Mouse (Mus musculus) neural tube, embryonic 15.5 days (tissue): ENCODE measurements at regions not wholly inside any gene's neighbourhood (a gene's known extent, or its start where the extent isn't known, plus 50 kb on each side); places are given as distances from the start of the nearest gene placed in this dataset.
A peak's percentile ranks its signal among the peaks of the same experiment; 100 is the strongest.

Experiments used
- ATAC-seq: fragments of 200-750 bp; cut with Nextera tagmentation; 2 replicates; pipeline ENCODE4 v1.8.0; 2017; ENCODE audit warnings: mild to moderate bottlenecking, moderate TSS enrichment, moderate library complexity; ENCODE audit not compliant: low FRiP score
- H3K27ac ChIP-seq: fragments of 300-500 bp; sonication (generic); replicated peaks from 2 replicates; pipeline ENCODE4 v1.5.1; 2015; ENCODE audit warnings: mild to moderate bottlenecking, inconsistent platforms
- H3K27me3 ChIP-seq: fragments of 300-500 bp; sonication (generic); replicated peaks from 2 replicates; pipeline ENCODE4 v1.6.1; 2015; ENCODE audit warnings: inconsistent platforms
- H3K36me3 ChIP-seq: fragments of 300-500 bp; sonication (generic); 2 replicates; pipeline ENCODE4 v1.6.1; 2015; ENCODE audit warnings: inconsistent platforms
- H3K4me1 ChIP-seq: fragments of 300-500 bp; sonication (generic); 2 replicates; pipeline ENCODE4 v1.6.1; 2015; ENCODE audit warnings: inconsistent platforms
- H3K4me2 ChIP-seq: fragments of 300-500 bp; sonication (generic); 2 replicates; pipeline ENCODE4 v1.6.1; 2015; ENCODE audit warnings: inconsistent platforms, mild to moderate bottlenecking, moderate library complexity
- H3K4me3 ChIP-seq: fragments of 300-500 bp; sonication (generic); replicated peaks from 2 replicates; pipeline ENCODE4 v1.5.1; 2015; ENCODE audit warnings: mild to moderate bottlenecking, inconsistent platforms
- H3K9ac ChIP-seq: fragments of 300-500 bp; sonication (generic); replicated peaks from 2 replicates; pipeline ENCODE4 v1.6.1; 2015; ENCODE audit warnings: mild to moderate bottlenecking, inconsistent platforms
- H3K9me3 ChIP-seq: fragments of 300-500 bp; sonication (generic); replicated peaks from 2 replicates; pipeline ENCODE4 v1.6.1; 2016; ENCODE audit warnings: inconsistent platforms
- WGBS: fragments of 180-500 bp; shearing (Covaris S2); methylation state at CpG from one replicate; pipeline ENCODE4 v1.1.7; 2015; ENCODE audit warnings: mixed read lengths; 5-methylcytosine and 5-hydroxymethylcytosine counted together

DNA sequence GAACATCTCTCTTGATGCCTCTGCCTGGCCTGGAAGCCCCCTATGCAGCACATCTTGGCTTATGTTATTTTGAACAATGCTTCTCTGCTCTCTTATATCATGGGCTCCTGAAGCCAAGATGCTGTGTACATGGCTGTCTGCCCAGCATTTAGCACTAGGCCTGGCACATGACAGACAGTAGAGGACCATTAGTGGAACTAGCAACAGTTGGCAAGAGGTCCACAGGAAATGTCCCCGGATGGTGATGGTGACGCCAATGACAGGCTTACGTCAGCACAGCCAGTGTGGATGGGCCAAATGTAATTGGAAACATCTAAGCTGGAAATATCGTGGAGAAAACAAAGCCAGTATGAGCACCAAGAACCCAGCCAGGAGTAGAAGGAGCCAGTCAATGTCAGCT lies 567.1 kb upstream of the Mgmt start:
- Histone ChIP-seq H3K27ac (no peak overlapping the region), H3K9me3 (no peaks in the 10 kb centered on the region), H3K9ac (no peak overlapping the region), H3K36me3 (no peaks in the 10 kb centered on the region), H3K4me1 (no peaks in the 10 kb centered on the region), H3K27me3 (no peaks in the 10 kb centered on the region), H3K4me2 (no peak overlapping the region), H3K4me3 (no peak overlapping the region)
- no peak for ATAC-seq
- WGBS = 92% methylated on average over 4 of the region's 4 CpGs

DNA sequence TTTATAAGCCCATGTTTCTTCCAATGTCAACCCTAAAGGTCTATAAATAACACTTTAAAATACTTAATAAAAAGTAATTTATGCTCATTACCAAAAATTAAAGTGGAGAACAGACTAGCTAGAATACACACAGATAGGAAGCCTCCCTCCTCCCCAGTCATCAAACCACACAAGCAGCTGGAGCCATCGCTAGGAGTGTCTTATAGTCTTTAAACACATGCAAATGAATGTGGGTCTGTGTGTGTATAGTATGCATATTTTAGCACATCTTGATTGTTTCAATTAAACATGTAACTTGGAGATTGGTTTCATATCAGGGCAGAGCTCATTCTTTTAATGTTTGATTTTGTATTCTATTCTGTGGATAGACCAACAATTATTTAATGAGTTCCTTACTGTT lies 564.0 kb upstream of the Mgmt start:
- no peaks in the 10 kb centered on the region for H3K27me3 ChIP-seq
- H3K9ac ChIP-seq = no peak overlapping the region
- H3K36me3 ChIP-seq = no peaks in the 10 kb centered on the region
- no peak overlapping the region for H3K27ac ChIP-seq
- no peak for ATAC-seq
- WGBS = 31% methylated on average over 1 of the region's 1 CpGs
- H3K4me3 ChIP-seq = no peak overlapping the region
- no peak overlapping the region for H3K4me2 ChIP-seq
- no peaks in the 10 kb centered on the region for H3K4me1 ChIP-seq
- H3K9me3 ChIP-seq = no peaks in the 10 kb centered on the region

DNA sequence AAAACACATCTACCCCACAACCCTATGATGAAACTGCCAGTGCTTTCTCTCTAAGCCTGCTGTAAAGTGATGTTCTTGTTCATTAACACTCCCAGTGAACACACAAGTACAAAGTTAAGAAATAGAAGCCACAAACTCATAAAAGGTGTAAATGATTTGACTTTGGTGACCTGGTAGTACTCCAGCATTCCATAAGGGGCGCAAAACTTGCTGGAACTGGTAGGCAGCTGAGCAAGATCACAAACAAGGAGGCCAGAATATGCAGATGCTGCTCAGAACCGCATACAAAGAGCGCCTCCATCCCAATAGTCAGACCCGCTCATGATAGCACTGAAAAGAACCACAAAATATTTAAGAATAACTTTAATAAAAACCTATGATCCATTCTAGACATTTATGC lies 561.6 kb upstream of the Mgmt start:
- 33% methylated on average over 4 of the region's 4 CpGs for WGBS
- Histone ChIP-seq H3K27me3 (no peaks in the 10 kb centered on the region), H3K4me3 (no peak overlapping the region), H3K4me2 (no peak overlapping the region), H3K9ac (no peak overlapping the region), H3K4me1 (no peaks in the 10 kb centered on the region), H3K9me3 (no peaks in the 10 kb centered on the region), H3K36me3 (no peaks in the 10 kb centered on the region), H3K27ac (no peak overlapping the region)
- ATAC-seq = no peak

DNA sequence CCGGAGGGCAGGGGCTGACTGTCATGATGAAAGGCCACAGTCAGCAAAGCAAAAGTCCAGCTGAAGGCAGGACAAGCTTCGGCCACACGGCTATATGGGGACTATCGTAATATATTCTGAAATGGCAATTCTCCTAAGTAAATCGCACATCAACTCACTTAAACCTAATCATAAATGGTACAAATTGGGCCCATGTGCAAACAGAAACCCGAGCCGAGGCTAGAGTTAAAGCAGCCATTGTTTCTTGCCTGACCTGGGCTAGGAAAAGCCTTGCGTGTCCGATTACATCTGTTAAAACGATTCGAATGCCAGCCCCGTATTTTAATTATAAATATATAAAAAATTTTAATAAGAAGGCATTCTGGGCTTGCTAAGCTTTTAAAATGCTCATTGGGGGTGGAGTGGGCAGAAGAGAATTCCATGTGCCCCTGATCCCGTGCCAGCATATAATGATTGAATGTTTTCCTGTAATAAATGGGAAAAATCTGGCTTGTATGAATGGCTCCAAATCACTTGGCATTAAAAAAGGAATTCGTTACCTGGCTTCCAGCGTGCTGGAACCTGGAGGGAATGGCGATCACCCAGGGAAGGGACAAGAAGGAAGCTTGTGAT lies 552.7 kb upstream of the Mgmt start:
- Histone ChIP-seq H3K9me3 (no peaks in the 10 kb centered on the region), H3K4me3 (no peak overlapping the region), H3K9ac (no peak overlapping the region), H3K27me3 (no peaks in the 10 kb centered on the region), H3K4me2 (no peak overlapping the region), H3K27ac (peak overlapping the region; percentile 72), H3K4me1 (peaks cover 32% of the 10 kb centered on the region), H3K36me3 (no peaks in the 10 kb centered on the region)
- no peak for ATAC-seq
- WGBS = 61% methylated on average over 16 of the region's 16 CpGs

DNA sequence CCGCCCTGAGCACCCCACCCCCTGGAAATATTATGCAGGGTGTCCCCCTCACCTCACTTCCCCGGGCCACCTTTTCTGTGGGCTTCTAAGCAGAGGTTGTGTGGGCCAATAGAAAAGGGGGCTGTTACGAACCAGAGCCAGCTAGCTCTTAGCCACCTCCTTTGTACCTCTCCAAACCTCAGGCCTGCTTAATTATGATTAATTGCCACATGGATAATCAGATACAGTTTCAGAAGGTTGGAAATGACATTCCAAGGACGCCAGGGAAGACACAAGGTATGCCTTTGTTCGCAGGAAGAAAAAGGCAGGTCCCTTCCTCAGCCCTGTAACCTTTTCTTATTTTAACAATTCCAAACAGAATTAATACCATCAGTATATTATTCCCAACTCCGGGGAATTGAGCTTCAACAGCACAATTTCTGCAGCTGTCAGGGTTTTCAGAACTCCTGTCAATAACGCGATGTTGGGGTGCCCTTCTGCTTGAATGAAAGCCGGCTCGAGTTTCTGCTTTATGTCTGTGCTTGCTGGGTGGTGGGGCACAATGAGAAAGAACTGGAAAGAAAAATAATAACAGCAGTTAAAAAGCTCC lies 552.1 kb upstream of the Mgmt start:
- H3K4me2 ChIP-seq = 0 out of 2 replicates have a peak overlapping the region, but pooled peaks have one; percentile 4

DNA sequence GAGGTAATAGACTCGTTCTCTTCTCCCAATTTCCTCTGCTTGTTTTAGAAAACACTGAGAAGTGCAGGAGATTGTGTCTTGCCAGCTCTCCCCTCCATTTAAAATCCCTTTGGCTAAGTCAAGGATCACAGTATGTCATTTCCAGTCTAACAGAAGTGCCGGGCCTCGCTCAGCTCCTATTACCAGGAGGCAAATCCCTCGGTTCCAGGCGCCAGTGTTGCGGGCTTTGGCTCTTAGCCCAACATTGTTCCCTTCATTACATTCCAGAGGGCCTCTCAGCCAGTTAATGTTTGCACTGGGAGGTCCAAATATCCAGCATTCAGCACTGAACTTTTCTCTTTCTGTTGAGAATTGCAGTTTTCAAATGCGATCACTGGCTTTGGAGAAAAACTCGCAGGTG lies 551.6 kb upstream of the Mgmt start:
- no peaks in the 10 kb centered on the region for H3K27me3 ChIP-seq
- WGBS = 9% methylated on average over 8 of the region's 8 CpGs
- peak overlapping the region; percentile 72; the same call in 1 of the 2 replicates for H3K27ac ChIP-seq
- ATAC-seq = no peak
- no peaks in the 10 kb centered on the region for H3K36me3 ChIP-seq
- H3K9me3 ChIP-seq = no peaks in the 10 kb centered on the region
- H3K4me3 ChIP-seq = no peak overlapping the region
- H3K4me2 ChIP-seq = 0 out of 2 replicates have a peak overlapping the region, but pooled peaks have one; percentile 4
- peaks cover 32% of the 10 kb centered on the region for H3K4me1 ChIP-seq
- H3K9ac ChIP-seq = no peak overlapping the region

More for the DNA sequence above, 552.1 kb upstream of the Mgmt start:
- 35% methylated on average over 10 of the region's 10 CpGs for WGBS
- peak overlapping the region; percentile 72 for H3K27ac ChIP-seq
- no peak overlapping the region for H3K9ac ChIP-seq
- no peaks in the 10 kb centered on the region for H3K27me3 ChIP-seq
- no peak overlapping the region for H3K4me3 ChIP-seq
- ATAC-seq = no peak
- H3K36me3 ChIP-seq = no peaks in the 10 kb centered on the region
- H3K9me3 ChIP-seq = no peaks in the 10 kb centered on the region
- H3K4me1 ChIP-seq = peaks cover 32% of the 10 kb centered on the region

DNA sequence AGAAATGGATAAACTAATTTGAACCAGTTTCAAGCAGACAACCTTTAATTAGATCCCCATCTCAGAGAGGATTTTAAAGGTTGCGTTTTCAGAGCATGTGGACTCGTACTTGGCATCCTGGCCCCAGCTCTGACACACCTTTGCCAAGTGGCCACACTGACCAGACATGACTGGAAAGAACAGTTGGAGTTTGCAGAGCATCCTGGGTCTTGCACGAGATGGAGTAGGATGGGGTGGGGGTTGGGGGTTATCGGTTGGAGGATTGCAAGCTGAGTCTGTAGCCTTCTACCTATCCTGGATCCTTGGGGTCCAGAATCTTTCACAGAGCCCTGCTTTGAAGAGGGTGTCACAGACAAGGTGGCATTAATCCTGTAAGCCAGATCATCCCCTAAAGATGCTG lies 550.9 kb upstream of the Mgmt start:
- no peak overlapping the region for H3K4me3 ChIP-seq
- H3K36me3 ChIP-seq = no peaks in the 10 kb centered on the region
- H3K9me3 ChIP-seq = no peaks in the 10 kb centered on the region
- ATAC-seq = no peak
- H3K27ac ChIP-seq = no peak overlapping the region
- H3K9ac ChIP-seq = no peak overlapping the region
- H3K27me3 ChIP-seq = no peaks in the 10 kb centered on the region
- peaks cover 32% of the 10 kb centered on the region for H3K4me1 ChIP-seq
- H3K4me2 ChIP-seq = no peak overlapping the region
- 75% methylated on average over 4 of the region's 4 CpGs for WGBS

DNA sequence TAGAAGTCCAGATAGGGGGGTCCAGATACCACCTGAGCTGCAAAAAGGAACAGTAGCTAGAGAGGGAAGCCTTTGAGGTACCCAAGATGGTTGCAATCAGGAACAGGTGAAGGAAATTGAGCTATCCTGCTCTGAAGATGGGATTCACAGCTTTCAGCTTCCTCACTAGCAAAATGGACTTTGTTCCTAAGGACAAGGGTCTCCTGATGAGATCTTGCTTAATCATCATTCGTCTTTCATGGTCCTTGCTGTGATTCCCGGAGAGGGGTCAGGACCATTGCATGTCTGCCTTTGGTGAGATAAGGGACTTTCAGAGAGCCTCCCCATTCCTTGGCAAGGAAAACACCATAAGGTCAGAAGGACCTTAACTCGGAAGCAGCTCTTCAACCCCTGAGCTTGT lies 549.4 kb upstream of the Mgmt start:
- H3K4me2 ChIP-seq = no peak overlapping the region
- 85% methylated on average over 3 of the region's 3 CpGs for WGBS
- H3K36me3 ChIP-seq = no peaks in the 10 kb centered on the region
- no peak overlapping the region for H3K4me3 ChIP-seq
- H3K9me3 ChIP-seq = no peaks in the 10 kb centered on the region
- peaks cover 32% of the 10 kb centered on the region for H3K4me1 ChIP-seq
- no peaks in the 10 kb centered on the region for H3K27me3 ChIP-seq
- no peak for ATAC-seq
- H3K27ac ChIP-seq = no peak overlapping the region
- no peak overlapping the region for H3K9ac ChIP-seq

DNA sequence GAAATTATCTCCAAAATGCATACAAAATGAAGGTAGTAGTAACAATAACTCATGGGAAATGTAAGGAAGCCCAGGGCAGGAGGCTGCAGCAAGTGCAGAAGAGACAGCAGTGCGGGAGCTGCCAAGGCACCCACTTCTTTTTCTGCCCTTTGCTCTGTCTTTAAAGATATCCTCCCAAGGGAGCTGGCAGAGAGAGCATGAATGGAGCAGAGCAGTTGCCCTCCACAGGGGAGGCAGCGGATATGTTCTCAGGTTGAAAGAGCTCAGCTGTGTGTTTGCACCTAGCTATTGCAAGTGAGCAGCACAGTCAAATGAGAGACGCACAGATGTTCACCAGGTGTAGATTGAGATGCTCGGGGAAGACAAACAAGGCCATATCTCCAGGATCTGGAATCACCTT lies 547.9 kb upstream of the Mgmt start:
- H3K27me3 ChIP-seq = no peaks in the 10 kb centered on the region
- H3K4me2 ChIP-seq = no peak overlapping the region
- H3K9ac ChIP-seq = no peak overlapping the region
- H3K36me3 ChIP-seq = no peaks in the 10 kb centered on the region
- H3K4me1 ChIP-seq = peaks cover 23% of the 10 kb centered on the region
- H3K4me3 ChIP-seq = no peak overlapping the region
- WGBS = 81% methylated on average over 4 of the region's 4 CpGs
- no peak overlapping the region for H3K27ac ChIP-seq
- H3K9me3 ChIP-seq = no peaks in the 10 kb centered on the region
- ATAC-seq = no peak

DNA sequence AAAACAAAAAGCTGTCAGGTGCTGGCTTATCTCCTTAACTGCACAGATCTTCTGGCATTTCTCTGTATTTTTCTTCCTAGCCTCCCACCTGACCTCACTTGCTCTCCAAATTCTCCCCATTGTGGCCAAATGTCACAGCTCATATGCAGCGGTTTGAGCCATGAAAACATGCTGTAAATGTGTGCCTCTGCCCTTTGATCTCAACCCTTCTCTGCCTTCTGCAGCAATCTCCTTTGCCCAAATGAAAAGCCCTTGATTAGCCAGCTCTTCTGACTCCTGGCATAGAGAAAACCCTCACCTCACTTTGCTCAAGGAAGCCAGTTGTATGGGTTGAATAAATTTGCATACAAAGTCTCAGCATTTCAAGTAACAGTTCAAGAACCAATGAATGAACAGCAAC lies 546.1 kb upstream of the Mgmt start:
- 20% methylated on average over 1 of the region's 1 CpGs for WGBS
- no peak for ATAC-seq
- no peak overlapping the region for H3K4me3 ChIP-seq
- no peaks in the 10 kb centered on the region for H3K9me3 ChIP-seq
- no peaks in the 10 kb centered on the region for H3K36me3 ChIP-seq
- no peak overlapping the region for H3K9ac ChIP-seq
- peaks cover 5% of the 10 kb centered on the region for H3K4me1 ChIP-seq
- H3K4me2 ChIP-seq = no peak overlapping the region
- no peak overlapping the region for H3K27ac ChIP-seq
- no peaks in the 10 kb centered on the region for H3K27me3 ChIP-seq

DNA sequence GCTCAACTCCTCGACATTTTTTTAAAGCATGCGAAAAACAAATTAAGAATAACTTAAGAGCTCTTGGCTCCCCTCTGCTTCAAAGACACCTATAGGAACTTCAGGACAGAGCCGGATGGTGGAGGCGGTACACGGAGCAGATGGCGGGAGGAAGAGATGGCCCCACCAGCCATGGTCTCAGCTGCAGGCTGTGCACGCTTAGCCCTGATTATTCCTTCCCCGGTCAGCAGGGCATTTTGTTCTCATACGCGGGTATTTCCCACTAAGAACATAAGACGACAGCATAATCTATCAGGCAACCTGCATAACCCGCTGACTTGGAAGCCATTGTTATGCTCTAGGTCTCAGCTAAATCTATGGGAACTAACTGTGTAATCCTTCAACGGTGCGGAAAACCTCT lies 544.8 kb upstream of the Mgmt start:
- no peak overlapping the region for H3K9ac ChIP-seq
- 77% methylated on average over 14 of the region's 14 CpGs for WGBS
- no peaks in the 10 kb centered on the region for H3K9me3 ChIP-seq
- H3K4me2 ChIP-seq = no peak overlapping the region
- ATAC-seq = no peak
- H3K27ac ChIP-seq = no peak overlapping the region
- no peaks in the 10 kb centered on the region for H3K36me3 ChIP-seq
- no peaks in the 10 kb centered on the region for H3K27me3 ChIP-seq
- H3K4me3 ChIP-seq = no peak overlapping the region
- no peaks in the 10 kb centered on the region for H3K4me1 ChIP-seq

DNA sequence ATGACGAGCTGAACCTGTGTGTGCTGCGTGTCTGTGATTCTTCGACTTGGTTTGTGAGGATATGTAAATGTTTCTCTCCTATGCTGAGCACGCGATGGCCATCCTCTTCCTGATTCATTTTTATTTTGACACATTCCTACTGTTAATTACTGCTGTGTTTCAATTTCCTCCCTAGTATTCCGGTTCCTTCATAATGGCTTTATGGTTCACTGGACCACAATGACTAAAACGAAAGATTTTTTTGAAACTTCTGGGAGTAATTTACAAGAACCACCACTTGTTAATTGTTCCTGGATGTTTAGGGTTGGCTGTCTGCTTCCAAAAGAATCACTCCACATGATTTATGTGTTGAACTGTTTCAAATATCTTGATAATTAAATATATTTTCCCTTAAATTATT lies 537.4 kb upstream of the Mgmt start:
- no peak for ATAC-seq
- Histone ChIP-seq H3K9ac (no peak overlapping the region), H3K27me3 (no peaks in the 10 kb centered on the region), H3K4me2 (no peak overlapping the region), H3K36me3 (no peaks in the 10 kb centered on the region), H3K4me3 (no peak overlapping the region), H3K4me1 (0 out of 2 replicates have a peak, but pooled peaks cover 2% of the 10 kb centered on the region), H3K9me3 (no peaks in the 10 kb centered on the region), H3K27ac (no peak overlapping the region)
- 39% methylated on average over 7 of the region's 7 CpGs for WGBS
